Mouse (Mus musculus) heart, postnatal 14 days (tissue): ENCODE results near the gene Slc4a2. TPM values are rescaled to one million over a fixed set of nuclear protein-coding genes. Genes with fewer than 3 reads are reported as not detected.

Source experiments
- DNase-seq, 2 experiments: peaks; one replicate each; pipeline ENCODE4 v3.0.0; 2021 to 2022
- intact Hi-C: fragments of 180-260 bp; cut with DNase I; formaldehyde crosslinking; loops from one replicate; pipeline ENCODE4 v1.15.1; 2025
- total RNA-seq, 2 experiments: library from RNA; stranded (reverse); gene quantifications; 2 replicates each; pipeline ENCODE4 v1.2.3; 2021

Gene Slc4a2
- total RNA-seq, 2 experiments from 2014 or later: 41.3 to 51.5 TPM

- intact Hi-C loops: loop anchor here (10.0 kb wide), 1 partner anchor 170 kb away; no protein-coding TSS in a partner anchor
- no peak for DNase-seq
Observed at GRCm38 (mm10) chr5:24484963-24485362, 61.3 kb downstream of the Slc4a2 start.

- intact Hi-C loops: loop anchor here (2.0 to 10.0 kb wide), 2 partner anchors 43 to 169 kb away; no protein-coding TSS in a partner anchor
Observed at GRCm38 (mm10) chr5:24486097-24486496, 62.5 kb downstream of the Slc4a2 start.

GRCm38 (mm10) chr5:24486738-24487137 is 63.1 kb downstream of the Slc4a2 start:
- intact Hi-C loops: loop anchor here (2.0 to 10.0 kb wide), 2 partner anchors 42 to 168 kb away; no protein-coding TSS in a partner anchor

More at GRCm38 (mm10) chr5:24486097-24486496, 62.5 kb downstream of the Slc4a2 start:
- DNase-seq: peak; percentile 90 to 94

GRCm38 (mm10) chr5:24490413-24490920 is 66.8 kb downstream of the Slc4a2 start:
- intact Hi-C loops: no loop called here
- DNase-seq: no peak

More at GRCm38 (mm10) chr5:24486738-24487137, 63.1 kb downstream of the Slc4a2 start:
- DNase-seq: no peak

Other genes with a start within 250 kb of the Slc4a2 start
- 10 to 100 TPM; 75.5 to 85.8 TPM for gene Kcnh2, start 72.2 kb upstream of the Slc4a2 start, total RNA-seq
- gene Nos3, start 59.0 kb upstream of the Slc4a2 start, total RNA-seq: 10 to 100 TPM; 34.5 to 35.6 TPM
- under 1 TPM; 0.41 to 0.45 TPM for gene Atg9b, start 31.7 kb upstream of the Slc4a2 start, total RNA-seq
- gene Abcb8, start 30.2 kb upstream of the Slc4a2 start, total RNA-seq: 10 to 100 TPM; 81.9 to 87.0 TPM
- under 1 TPM in 1 of 2 experiments, not detected in 1; 0.39 TPM for gene Asic3, start 10.4 kb upstream of the Slc4a2 start, total RNA-seq
- gene Cdk5, start 307 bp upstream of the Slc4a2 start, total RNA-seq: 10 to 100 TPM; 22.5 to 23.4 TPM
- 100 to 1,000 TPM; 239 to 243 TPM for gene Fastk, start 21.4 kb downstream of the Slc4a2 start, total RNA-seq
- 10 to 100 TPM in 1 of 2 experiments, 1 to 10 TPM in 1; 9.2 to 10.9 TPM for gene Tmub1, start 24.0 kb downstream of the Slc4a2 start, total RNA-seq
- gene Agap3, start 28.3 kb downstream of the Slc4a2 start, total RNA-seq: 10 to 100 TPM; 71.0 to 72.2 TPM
- not detected for gene Gbx1, start 103.4 kb downstream of the Slc4a2 start, total RNA-seq
- 10 to 100 TPM; 70.2 to 72.5 TPM for gene Asb10, start 117.1 kb downstream of the Slc4a2 start, total RNA-seq
- not detected for gene 4931409K22Rik, start 133.0 kb downstream of the Slc4a2 start, total RNA-seq
- 10 to 100 TPM; 44.0 to 45.7 TPM for gene Abcf2, start 153.6 kb downstream of the Slc4a2 start, total RNA-seq
- 10 to 100 TPM; 12.4 to 14.3 TPM for gene Chpf2, start 162.9 kb downstream of the Slc4a2 start, total RNA-seq
- 10 to 100 TPM; 59.2 to 60.7 TPM for gene Smarcd3, start 200.6 kb downstream of the Slc4a2 start, total RNA-seq